Mouse (Mus musculus): Measurements from ENCODE around the gene Chpt1.

The Chpt1 gene

GRCm38 (mm10) chr10:88403021-88403420 is 100.9 kb downstream of the Chpt1 start:
- DNase-seq, result no peak
